Mouse (Mus musculus) E14TG2a.4 (cell line): ENCODE results near the gene Fut11.

ENCODE experiments used
- CTCF ChIP-seq: conservative IDR thresholded peaks from 2 replicates; pipeline ENCODE4 v1.5.1; 2014; ENCODE audit warnings: low read length
- NANOG ChIP-seq: IDR thresholded peaks from 2 replicates; pipeline ENCODE4 v1.6.1; 2014; ENCODE audit warnings: borderline replicate concordance, low read length, mixed read lengths

- TF ChIP-seq CTCF = no peak
- TF ChIP-seq NANOG = no peak
Measured at GRCm38 (mm10) chr14:20749494-20750051, 54.8 kb downstream of the Fut11 start.
